Mouse (Mus musculus): ENCODE measurements around the gene Lmtk3. TPM values are rescaled to one million over a fixed set of nuclear protein-coding genes. Genes with fewer than 3 reads are reported as not detected.

The Lmtk3 gene
- polyA plus RNA-seq (2017; shearing (Covaris generic)) = 0.13 TPM

DNA sequence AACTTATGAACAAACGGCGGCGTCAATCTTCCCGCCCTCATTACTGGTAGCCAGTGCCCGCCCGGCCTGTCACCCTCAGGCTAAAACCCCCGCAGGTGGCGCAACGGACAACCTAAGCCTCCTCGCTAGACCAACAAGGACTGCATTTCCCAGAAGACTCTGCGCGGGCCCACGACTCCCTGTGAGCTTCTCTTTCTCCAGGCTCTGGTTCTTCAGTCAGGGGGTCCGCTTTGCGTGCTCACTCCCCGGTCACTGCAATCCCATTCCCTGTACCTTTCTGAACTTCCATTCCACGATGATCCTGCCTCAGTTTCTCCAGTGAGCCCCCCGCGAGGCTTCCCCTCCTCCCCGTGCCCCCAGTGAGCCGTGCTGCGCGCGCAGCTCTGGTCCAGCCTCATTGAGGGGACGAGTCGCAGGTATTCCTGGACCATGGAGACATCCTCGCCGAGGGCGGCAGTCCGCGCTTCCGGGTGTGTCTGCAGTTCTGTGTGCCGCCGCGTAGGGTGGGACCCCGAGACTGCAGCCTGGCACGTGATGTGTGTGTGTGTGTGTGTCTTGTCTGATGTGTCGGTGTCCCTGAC, at the start of gene Lmtk3:
TSS of gene Lmtk3 (plus strand) at position 228 of the 581 bp plus-strand sequence.

DNA sequence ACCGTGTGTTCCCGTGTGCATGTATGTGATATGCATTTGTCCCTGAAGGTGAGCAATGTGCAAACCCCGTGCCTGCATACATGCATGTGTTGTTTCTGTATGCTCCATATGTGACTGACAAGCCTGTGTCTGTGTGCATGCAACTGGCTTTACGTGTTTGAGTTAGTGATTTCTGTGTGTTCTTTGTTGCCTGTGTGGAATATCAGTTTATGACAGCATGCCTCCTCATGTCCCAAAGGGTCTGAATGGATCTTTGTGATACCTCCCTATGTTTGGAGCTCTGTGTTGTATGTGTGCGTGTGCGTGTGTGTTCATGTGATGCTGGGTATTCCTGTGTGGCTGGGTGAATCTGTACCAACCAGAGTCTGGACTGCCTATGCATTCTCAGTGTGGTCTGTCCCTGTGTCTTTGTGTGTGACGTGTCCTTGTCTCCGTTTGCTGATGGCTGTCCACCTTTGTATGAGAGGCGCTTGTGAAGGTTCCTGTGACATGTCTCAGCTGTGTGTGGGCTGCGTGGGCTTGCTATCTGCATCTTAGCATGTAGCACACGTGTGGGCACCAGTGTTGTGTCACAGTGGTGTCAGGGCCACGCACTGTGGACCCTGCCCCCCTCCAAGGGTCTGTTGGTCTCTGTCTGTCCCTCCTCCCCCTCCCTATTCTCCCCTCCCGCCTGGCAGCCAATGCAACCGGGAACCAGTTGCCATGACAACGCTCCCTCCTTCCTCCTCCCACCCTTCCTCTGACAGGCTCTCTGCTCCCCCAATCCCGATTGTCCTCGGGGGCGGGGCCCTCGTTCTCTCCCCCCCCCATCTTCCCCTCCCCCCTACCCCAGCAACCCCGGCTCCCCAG, 1.2 kb downstream of the Lmtk3 start, which contains the start of gene Sult2b1:
TSS of gene Sult2b1 (minus strand) at position 146 of the 849 bp plus-strand sequence.

DNA sequence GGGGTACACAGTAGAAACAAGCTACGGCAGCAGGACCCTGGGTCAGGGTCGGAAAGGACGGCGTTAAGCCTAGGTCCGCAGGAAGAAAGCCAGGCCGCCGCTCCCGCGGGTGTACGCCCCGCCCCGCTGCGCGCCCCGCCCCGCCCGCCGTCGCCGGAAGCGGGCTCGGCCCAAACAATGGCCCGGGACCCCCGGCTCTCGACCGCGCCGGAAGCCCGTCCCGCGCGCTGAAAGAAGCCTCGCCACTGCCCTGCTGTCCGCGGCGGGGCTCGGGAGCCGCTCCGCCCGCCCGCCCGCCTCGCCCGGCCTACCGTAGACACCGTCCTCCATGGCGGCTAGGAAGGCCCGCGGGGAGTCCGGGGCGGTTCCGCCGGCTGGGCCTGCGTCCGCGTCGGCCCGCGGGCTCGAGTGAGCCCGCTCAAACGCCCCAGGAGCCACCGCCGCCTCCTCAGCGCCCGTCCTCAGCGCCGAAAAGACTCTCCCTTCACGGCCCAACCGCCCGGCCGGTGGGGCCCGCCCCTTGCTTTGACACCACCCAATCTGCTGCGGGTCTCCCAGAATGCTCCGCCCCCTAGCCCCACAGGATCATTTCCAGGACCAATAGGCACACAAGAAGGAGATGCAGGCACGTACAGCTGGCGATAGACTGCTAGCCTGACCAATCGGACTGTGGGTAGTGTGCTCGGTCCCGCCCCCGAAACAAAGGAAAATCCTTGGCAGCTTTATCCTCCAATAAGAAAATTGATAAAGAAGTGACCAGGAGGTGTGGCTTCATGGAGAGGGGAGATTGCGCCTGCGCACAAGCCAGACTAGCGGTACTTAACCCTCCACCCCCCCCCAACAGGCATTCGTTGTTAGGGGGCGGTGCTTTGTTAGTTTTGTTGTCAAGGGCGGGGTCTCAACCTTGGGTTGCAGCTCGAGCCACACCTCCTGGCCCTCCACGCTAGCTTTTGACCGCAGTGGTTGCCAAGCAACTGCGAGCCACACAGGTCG, 30.5 kb downstream of the Lmtk3 start, which contains the start of gene Cyth2:
TSS of gene Cyth2 (minus strand) at position 795 of the 993 bp plus-strand sequence.

DNA sequence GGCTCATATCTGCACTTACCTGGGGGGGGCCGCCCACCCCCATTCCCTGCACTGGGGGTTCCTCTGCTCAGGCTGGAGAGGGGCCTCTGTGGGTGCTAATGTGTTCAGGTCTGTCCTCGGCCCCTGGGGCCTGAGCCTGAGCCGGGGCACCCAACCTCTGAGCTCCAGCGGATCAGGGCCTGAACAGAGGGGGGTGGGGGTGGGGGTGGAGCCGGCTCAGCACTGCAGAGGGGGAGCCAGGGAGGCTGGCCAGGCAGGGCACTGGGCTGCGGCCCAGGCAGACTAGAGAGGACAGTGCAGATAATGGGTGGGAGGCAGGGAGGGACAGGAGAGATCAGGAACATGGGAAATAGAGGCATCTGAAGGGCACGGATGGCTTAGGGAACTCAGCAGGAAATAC, 41.1 kb downstream of the Lmtk3 start, which contains the start of gene Kcnj14:
TSS of gene Kcnj14 (minus strand) at position 185 of the 400 bp plus-strand sequence.

GRCm38 (mm10) chr7:45830427-45831127, 47.0 kb downstream of the Lmtk3 start, which contains the start of gene Grwd1:
TSS of gene Grwd1 (minus strand) at chr7:45830944.

Other genes starting within 250 kb of the Lmtk3 start
- gene Hsd17b14, start 228.8 kb upstream of the Lmtk3 start, polyA plus RNA-seq (2017; shearing (Covaris generic)) = 1.6 TPM
- gene Bcat2, start 213.6 kb upstream of the Lmtk3 start, polyA plus RNA-seq (2017; shearing (Covaris generic)) = 68.4 TPM
- gene Fgf21, start 168.2 kb upstream of the Lmtk3 start, polyA plus RNA-seq (2017; shearing (Covaris generic)) = not detected
- not detected for gene Fut1, start 166.4 kb upstream of the Lmtk3 start, polyA plus RNA-seq (2017; shearing (Covaris generic))
- not detected for gene Izumo1, start 161.9 kb upstream of the Lmtk3 start, polyA plus RNA-seq (2017; shearing (Covaris generic))
- gene Rasip1, start 156.2 kb upstream of the Lmtk3 start, polyA plus RNA-seq (2017; shearing (Covaris generic)) = 0.65 TPM
- gene Mamstr, start 143.8 kb upstream of the Lmtk3 start, polyA plus RNA-seq (2017; shearing (Covaris generic)) = 0.65 TPM
- 0.12 TPM for gene Fut2, start 117.3 kb upstream of the Lmtk3 start, polyA plus RNA-seq (2017; shearing (Covaris generic))
- not detected for gene Ntn5, start 99.7 kb upstream of the Lmtk3 start, polyA plus RNA-seq (2017; shearing (Covaris generic))
- 0.20 TPM for gene Sec1, start 89.3 kb upstream of the Lmtk3 start, polyA plus RNA-seq (2017; shearing (Covaris generic))
- 9.3 TPM for gene Car11, start 83.9 kb upstream of the Lmtk3 start, polyA plus RNA-seq (2017; shearing (Covaris generic))
- gene Dbp, start 78.7 kb upstream of the Lmtk3 start, polyA plus RNA-seq (2017; shearing (Covaris generic)) = 14.7 TPM
- 1,529 TPM for gene Rpl18, start 68.3 kb upstream of the Lmtk3 start, polyA plus RNA-seq (2017; shearing (Covaris generic))
- 40.4 TPM for gene Sphk2, start 65.7 kb upstream of the Lmtk3 start, polyA plus RNA-seq (2017; shearing (Covaris generic))
- gene Fam83e, start 62.5 kb upstream of the Lmtk3 start, polyA plus RNA-seq (2017; shearing (Covaris generic)) = not detected
- not detected for gene Spaca4, start 57.9 kb upstream of the Lmtk3 start, polyA plus RNA-seq (2017; shearing (Covaris generic))
- 2.7 TPM for gene Sult2b1, start 931 bp downstream of the Lmtk3 start, polyA plus RNA-seq (2017; shearing (Covaris generic))
- 45.3 TPM for gene Cyth2, start 30.8 kb downstream of the Lmtk3 start, polyA plus RNA-seq (2017; shearing (Covaris generic))
- not detected for gene Kcnj14, start 41.0 kb downstream of the Lmtk3 start, polyA plus RNA-seq (2017; shearing (Covaris generic))
- gene Grwd1, start 47.2 kb downstream of the Lmtk3 start, polyA plus RNA-seq (2017; shearing (Covaris generic)) = 44.0 TPM
- gene Kdelr1, start 89.0 kb downstream of the Lmtk3 start, polyA plus RNA-seq (2017; shearing (Covaris generic)) = 108 TPM
- gene Grin2d, start 94.6 kb downstream of the Lmtk3 start, polyA plus RNA-seq (2017; shearing (Covaris generic)) = 0.23 TPM
- gene Syngr4, start 113.0 kb downstream of the Lmtk3 start, polyA plus RNA-seq (2017; shearing (Covaris generic)) = 0.41 TPM
- gene Tmem143, start 113.2 kb downstream of the Lmtk3 start, polyA plus RNA-seq (2017; shearing (Covaris generic)) = 8.6 TPM
- 654 TPM for gene Emp3, start 137.7 kb downstream of the Lmtk3 start, polyA plus RNA-seq (2017; shearing (Covaris generic))
- gene Ccdc114, start 140.3 kb downstream of the Lmtk3 start, polyA plus RNA-seq (2017; shearing (Covaris generic)) = 1.4 TPM
- not detected for gene Abcc6, start 246.6 kb downstream of the Lmtk3 start, polyA plus RNA-seq (2017; shearing (Covaris generic))
- gene Nomo1, start 250.0 kb downstream of the Lmtk3 start, polyA plus RNA-seq (2017; shearing (Covaris generic)) = 28.5 TPM

All from inflammation-experienced regulatory T-cells, adult 16 weeks (primary cell).